Mouse (Mus musculus) CH12.LX (cell line): ENCODE measurements at regions not wholly inside any gene's neighbourhood (a gene's known extent, or its start where the extent isn't known, plus 50 kb on each side); places are given as distances from the start of the nearest gene placed in this dataset.

Experiments used
- DNase-seq: peaks from one replicate; pipeline ENCODE4 v3.0.0-alpha.2; 2013; ENCODE audit errors: extremely low read depth
- H3K27ac ChIP-seq: 2 replicates; pipeline ENCODE4 v1.5.1; 2012; ENCODE audit warnings: low read depth, mild to moderate bottlenecking, control low read depth, moderate library complexity; ENCODE audit not compliant: insufficient read depth
- H3K27me3 ChIP-seq: replicated peaks from 2 replicates; pipeline ENCODE3; 2012; ENCODE audit warnings: inconsistent platforms
- H3K36me3 ChIP-seq, 2 experiments: replicated peaks in 1 of 2; 2 replicates each; pipeline versions ENCODE3 to v1.6.1; 2012; ENCODE audit warnings: inconsistent platforms in 1 of 2, low read length in 1 of 2, mild to moderate bottlenecking in 1 of 2, mixed read lengths in 1 of 2, moderate library complexity in 1 of 2; ENCODE audit not compliant: control insufficient read depth in 1 of 2, insufficient read depth in 1 of 2
- H3K4me1 ChIP-seq, 2 experiments: 2 replicates each; pipeline ENCODE4 v1.6.1; 2012; ENCODE audit warnings: inconsistent platforms in 1 of 2, moderate library complexity in 1 of 2; ENCODE audit not compliant: insufficient read depth in 2 of 2, control insufficient read depth in 1 of 2
- H3K4me2 ChIP-seq: 2 replicates; pipeline ENCODE4 v1.6.1; 2012; ENCODE audit warnings: low read depth, mild to moderate bottlenecking, control low read depth; ENCODE audit not compliant: poor library complexity, insufficient read depth, severe bottlenecking
- H3K4me3 ChIP-seq, 3 experiments: fragments of 150-350 bp in 1 of 3; sonication (generic) in 1 of 3; replicated peaks in 1 of 3; 2 replicates each; pipeline versions ENCODE3 to v1.5.1; 2011 to 2012; ENCODE audit warnings: low read depth in 2 of 3, low read length in 2 of 3, mild to moderate bottlenecking in 2 of 3, moderate library complexity in 2 of 3, control low read depth in 1 of 3, improper control_type of control experiment in 1 of 3, inconsistent platforms in 1 of 3, mixed read lengths in 1 of 3; ENCODE audit not compliant: poor library complexity in 1 of 3
- H3K79me2 ChIP-seq: replicated peaks from 2 replicates; pipeline ENCODE4 v1.6.1; 2012; ENCODE audit warnings: mild to moderate bottlenecking, moderate library complexity; ENCODE audit not compliant: control insufficient read depth, poor library complexity, insufficient read depth, severe bottlenecking; ENCODE audit errors: extremely low read depth
- H3K9ac ChIP-seq: 2 replicates; pipeline ENCODE4 v1.6.1; 2012; ENCODE audit warnings: low read depth, mild to moderate bottlenecking, control low read depth, moderate library complexity; ENCODE audit not compliant: insufficient read depth
- H3K9me3 ChIP-seq: replicated peaks from 2 replicates; pipeline ENCODE3; 2012; ENCODE audit warnings: low read length, inconsistent platforms, mixed read lengths
- CHD1 ChIP-seq: IDR thresholded peaks from 2 replicates; pipeline ENCODE4 v1.6.1; 2012; ENCODE audit warnings: low read depth, low read length, improper control_type of control experiment, inconsistent platforms
- CHD2 ChIP-seq: IDR thresholded peaks from 2 replicates; pipeline ENCODE4 v1.6.1; 2011; ENCODE audit warnings: low read length, improper control_type of control experiment
- CTCF ChIP-seq, 2 experiments: IDR thresholded peaks in 1 of 2; conservative IDR thresholded peaks in 1 of 2; 2 replicates each; pipeline ENCODE4 v1.5.1; 2011 to 2012; ENCODE audit warnings: low read depth in 2 of 2, low read length in 2 of 2, improper control_type of control experiment in 1 of 2, inconsistent platforms in 1 of 2, mild to moderate bottlenecking in 1 of 2, moderate library complexity in 1 of 2
- ELF1 ChIP-seq: IDR thresholded peaks from 2 replicates; pipeline ENCODE4 v1.6.1; 2014; ENCODE audit warnings: low read depth, mild to moderate bottlenecking, inconsistent platforms, low read length, improper control_type of control experiment
- EP300 ChIP-seq: IDR thresholded peaks from 2 replicates; pipeline ENCODE4 v1.6.1; 2011; ENCODE audit warnings: low read length, improper control_type of control experiment
- ETS1 ChIP-seq: conservative IDR thresholded peaks from 2 replicates; pipeline ENCODE4 v1.6.1; 2012; ENCODE audit warnings: low read depth, mild to moderate bottlenecking, inconsistent platforms, low read length, improper control_type of control experiment, moderate library complexity
- GABPA ChIP-seq: IDR thresholded peaks from 2 replicates; pipeline ENCODE4 v1.6.1; 2012; ENCODE audit warnings: low read depth, low read length, improper control_type of control experiment, inconsistent platforms; ENCODE audit not compliant: insufficient replicate concordance
- HCFC1 ChIP-seq: IDR thresholded peaks from 2 replicates; pipeline ENCODE4 v1.6.1; 2012; ENCODE audit warnings: low read depth, mild to moderate bottlenecking, inconsistent platforms, low read length, improper control_type of control experiment
- IRF4 ChIP-seq: IDR thresholded peaks from 2 replicates; pipeline ENCODE4 v1.6.1; 2014; ENCODE audit warnings: low read depth, mild to moderate bottlenecking, inconsistent platforms, low read length, improper control_type of control experiment
- MAX ChIP-seq: IDR thresholded peaks from 2 replicates; pipeline ENCODE4 v1.6.1; 2011; ENCODE audit warnings: low read length, improper control_type of control experiment
- MEF2A ChIP-seq: IDR thresholded peaks from 2 replicates; pipeline ENCODE4 v1.6.1; 2014; ENCODE audit warnings: low read depth, mild to moderate bottlenecking, inconsistent platforms, low read length, improper control_type of control experiment, borderline replicate concordance
- MXI1 ChIP-seq: IDR thresholded peaks from 2 replicates; pipeline ENCODE4 v1.6.1; 2011; ENCODE audit warnings: mild to moderate bottlenecking, low read depth, low read length, improper control_type of control experiment
- MYC ChIP-seq: IDR thresholded peaks from 2 replicates; pipeline ENCODE4 v1.6.1; 2011; ENCODE audit warnings: low read depth, mild to moderate bottlenecking, improper control_type of control experiment, low read length
- POLR2A ChIP-seq: IDR thresholded peaks from 2 replicates; pipeline ENCODE4 v1.6.1; 2011; ENCODE audit warnings: low read depth, mild to moderate bottlenecking, improper control_type of control experiment, low read length
- RAD21 ChIP-seq: IDR thresholded peaks from 2 replicates; pipeline ENCODE4 v1.6.1; 2011; ENCODE audit warnings: low read depth, mild to moderate bottlenecking, low read length, improper control_type of control experiment, moderate library complexity
- SIN3A ChIP-seq: IDR thresholded peaks from 2 replicates; pipeline ENCODE4 v1.6.1; 2012; ENCODE audit warnings: low read length, improper control_type of control experiment, inconsistent platforms
- TBP ChIP-seq: conservative IDR thresholded peaks from 2 replicates; pipeline ENCODE4 v1.6.1; 2011; ENCODE audit warnings: low read depth, low read length, improper control_type of control experiment
- UBTF ChIP-seq: IDR thresholded peaks from 2 replicates; pipeline ENCODE4 v1.6.1; 2012; ENCODE audit warnings: low read depth, mild to moderate bottlenecking, inconsistent platforms, low read length, improper control_type of control experiment, moderate library complexity
- USF1 ChIP-seq: IDR thresholded peaks from 2 replicates; pipeline ENCODE4 v1.6.1; 2014; ENCODE audit warnings: low read depth, mild to moderate bottlenecking, inconsistent platforms, low read length, improper control_type of control experiment
- ZKSCAN1 ChIP-seq: IDR thresholded peaks from 2 replicates; pipeline ENCODE4 v1.6.1; 2012; ENCODE audit warnings: low read depth, inconsistent platforms, low read length, improper control_type of control experiment, borderline replicate concordance
- dilution Hi-C: fragments of 300-500 bp; cut with MboI; formaldehyde crosslinking; loops from 2 replicates; pipeline ENCODE4 v1.14.3; 2020; ENCODE audit warnings: low sequenced_read_pairs; ENCODE audit not compliant: extremely low pct_unique_long_range_greater_than_20kb, extremely low pct_ligation_motif_present
- in situ Hi-C: fragments of 300-500 bp; cut with MboI; formaldehyde crosslinking; loops from 3 replicates; pipeline ENCODE4 v1.14.3; 2019; ENCODE audit warnings: low sequenced_read_pairs, low pct_ligation_motif_present, low pct_unique_long_range_greater_than_20kb, mixed read lengths

GRCm38 (mm10) chr12:35317046-35317445, 217.8 kb downstream of the Ahr start:
- H3K36me3 ChIP-seq: no peaks in the 10 kb centered on the region
- dilution Hi-C loops: no loop called here
- no peak overlapping the region for H3K4me2 ChIP-seq
- H3K79me2 ChIP-seq: no peaks in the 10 kb centered on the region
- no peaks in the 10 kb centered on the region for H3K27me3 ChIP-seq
- no peak for DNase-seq
- H3K4me1 ChIP-seq: peaks cover 4 to 10% of the 10 kb centered on the region in 2 experiments; a peak in 3 of 4 replicates
- H3K9me3 ChIP-seq: no peaks in the 10 kb centered on the region
- TF ChIP-seq USF1 (no peak), TBP (no peak), POLR2A (no peak), MYC (no peak), ZKSCAN1 (no peak), ELF1 (no peak), UBTF (no peak), IRF4 (no peak), HCFC1 (no peak), ETS1 (no peak), SIN3A (no peak), GABPA (no peak), EP300 (no peak), MXI1 (no peak), RAD21 (no peak), CHD1 (no peak), CHD2 (no peak), MEF2A (no peak)
- H3K27ac ChIP-seq: no peak overlapping the region
- in situ Hi-C loops: loop anchor here (10.0 kb wide), 1 partner anchor 568 kb away; no protein-coding TSS in a partner anchor
- H3K4me3 ChIP-seq: no peak overlapping the region
- H3K9ac ChIP-seq: no peak overlapping the region

- no peak overlapping the region for H3K4me3 ChIP-seq
- H3K79me2 ChIP-seq: no peaks in the 10 kb centered on the region
- H3K9me3 ChIP-seq: no peaks in the 10 kb centered on the region
- no peak overlapping the region for H3K27ac ChIP-seq
- in situ Hi-C loops (loop anchor here (10.0 kb wide), 1 partner anchor 571 kb away; no protein-coding TSS in a partner anchor), dilution Hi-C loops (no loop called here)
- no peak overlapping the region for H3K4me2 ChIP-seq
- no peak for DNase-seq
- no peak overlapping the region for H3K9ac ChIP-seq
- H3K36me3 ChIP-seq: no peaks in the 10 kb centered on the region
- no peaks in the 10 kb centered on the region for H3K27me3 ChIP-seq
- TF ChIP-seq MAX (no peak), ELF1 (no peak), CTCF (conservative IDR thresholded peaks at IDR 0.05 in 1 of 2, IDR thresholded peaks at IDR 0.05 in 1 of 2; ENCODE audit: low read depth in 2 of 2, low read length in 2 of 2) (no peak), UBTF (no peak), EP300 (no peak)
- TF ChIP-seq, all 38 proteins: peak for 0
- H3K4me1 ChIP-seq: peaks cover 4% of the 10 kb centered on the region in 2 experiments; a peak in 2 of 4 replicates
Observed at GRCm38 (mm10) chr12:35314035-35314434, 220.8 kb downstream of the Ahr start.
